Comparison of ENCODE assay signal across 14 mouse cellular contexts in the genomic region with DNA sequence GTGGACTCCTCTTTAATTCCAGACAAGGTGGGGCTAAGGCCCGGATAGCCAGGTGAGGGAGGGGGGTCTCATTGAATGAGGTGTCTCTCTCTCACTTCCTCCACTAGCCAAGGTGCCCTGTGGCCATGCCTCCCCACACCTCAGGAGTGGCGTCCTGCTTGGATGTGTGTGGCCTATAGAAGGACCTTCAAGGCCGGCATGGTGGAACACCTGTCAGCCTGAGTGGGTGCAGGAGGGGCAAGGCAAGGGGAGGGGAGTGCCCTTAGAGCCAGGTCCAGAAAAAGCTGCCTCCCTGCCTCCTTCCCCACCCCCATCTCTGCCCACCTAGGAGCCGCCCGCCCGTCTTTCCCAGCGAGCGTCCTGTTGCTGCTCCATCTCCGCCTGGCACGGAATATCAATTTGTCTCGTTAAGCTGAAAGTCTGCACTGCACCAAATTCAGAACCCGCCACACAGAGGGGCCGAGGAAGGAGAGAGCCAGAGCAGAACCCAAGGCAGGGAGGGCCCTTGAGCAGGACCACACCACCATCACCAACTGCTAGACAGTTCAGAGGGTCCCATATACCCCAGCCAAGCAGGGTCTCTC.
DNase-seq lines count a peak whose midpoint lies in the region; ATAC-seq lines count a peak whose summit lies in the region.
"Had no signal": no experiment of that assay in that cellular context is flagged by ENCODE, and none has a peak within 500 bp of the region (broad histone marks: within the 10 kb centered on the region; RNA-seq: fewer than 3 reads in every experiment).

No protein-coding gene starts in this region.

- H3K36me3 ChIP-seq in kidney, embryonic 15.5 days = no peaks in the 10 kb centered on the region
- H3K36me3 ChIP-seq in forebrain, embryonic 12.5 days (replicated peaks) = no peaks in the 10 kb centered on the region
- no peaks in the 10 kb centered on the region for H3K36me3 ChIP-seq in hindbrain, embryonic 14.5 days (replicated peaks; ENCODE audit: control insufficient read depth, insufficient read depth)
- no peaks in the 10 kb centered on the region for H3K36me3 ChIP-seq in neural tube, embryonic 13.5 days
- H3K36me3 ChIP-seq: embryonic facial prominence, embryonic 12.5 days; limb, embryonic 12.5 days; stomach, embryonic 15.5 days had no signal

- H3K4me3 ChIP-seq in kidney, embryonic 15.5 days (replicated peaks) = no peak overlapping the region
- H3K4me3 ChIP-seq in forebrain, embryonic 12.5 days (replicated peaks) = no peak overlapping the region
- H3K4me3 ChIP-seq in hindbrain, embryonic 14.5 days (replicated peaks; ENCODE audit: low read length) = no peak overlapping the region
- H3K4me3 ChIP-seq in neural tube, embryonic 13.5 days = peak overlapping the region; percentile 68

- ATAC-seq in kidney, embryonic 15.5 days (replicated peaks; ENCODE audit: low FRiP score) = 0 out of 2 replicates have a peak, but pooled peaks have one; percentile 31
- ATAC-seq in forebrain, embryonic 12.5 days (ENCODE audit: low FRiP score) = no peak
- peak; percentile 13; the same call in 1 of the 2 replicates for ATAC-seq in hindbrain, embryonic 14.5 days (ENCODE audit: low FRiP score)
- ATAC-seq in neural tube, embryonic 13.5 days (ENCODE audit: low read depth) = 0 out of 2 replicates have a peak, but pooled peaks have one; percentile 0

- peaks cover 8% of the 10 kb centered on the region for H3K4me1 ChIP-seq in kidney, embryonic 15.5 days
- peaks cover 19% of the 10 kb centered on the region for H3K4me1 ChIP-seq in forebrain, embryonic 12.5 days
- H3K4me1 ChIP-seq in hindbrain, embryonic 14.5 days (replicated peaks; ENCODE audit: control insufficient read depth, insufficient read depth, low read length) = peaks cover 29% of the 10 kb centered on the region
- peaks cover 46% of the 10 kb centered on the region for H3K4me1 ChIP-seq in neural tube, embryonic 13.5 days (replicated peaks)
- H3K4me1 ChIP-seq: stomach, embryonic 15.5 days had no signal

- no peak overlapping the region for H3K4me2 ChIP-seq in kidney, embryonic 15.5 days
- H3K4me2 ChIP-seq in forebrain, embryonic 12.5 days = peak overlapping the region; percentile 85; the same call in 1 of the 2 replicates
- peak overlapping the region; percentile 85 for H3K4me2 ChIP-seq in hindbrain, embryonic 14.5 days (replicated peaks)
- H3K4me2 ChIP-seq in neural tube, embryonic 13.5 days = peak overlapping the region; percentile 84

- DNase-seq in kidney, adult 8-10 months = no peak
- no peak for DNase-seq in hindbrain, embryonic 14.5 days (ENCODE audit: low spot score)
- DNase-seq in heart, adult 9 months (ENCODE audit: low spot score in 2 of 2) = no peak
- DNase-seq in adrenal gland, postnatal 25 days = no peak
- DNase-seq in frontal cortex, postnatal 36 days (ENCODE audit: low spot score in 2 of 2) = no peak
- DNase-seq: kidney, postnatal 14 days; thymus, postnatal 25 days had no signal

- H3K27me3 ChIP-seq in kidney, embryonic 15.5 days = peaks cover 59% of the 10 kb centered on the region
- H3K27me3 ChIP-seq in forebrain, embryonic 12.5 days = peaks cover 49% of the 10 kb centered on the region
- no peaks in the 10 kb centered on the region for H3K27me3 ChIP-seq in hindbrain, embryonic 14.5 days (ENCODE audit: control insufficient read depth, insufficient read depth, low read length)
- peaks cover 15% of the 10 kb centered on the region for H3K27me3 ChIP-seq in neural tube, embryonic 13.5 days

- 58% methylated on average over 13 of the region's 13 CpGs for WGBS in kidney, embryonic 15.5 days
- WGBS in forebrain, embryonic 12.5 days = 47% methylated on average over 13 of the region's 13 CpGs
- WGBS in hindbrain, embryonic 14.5 days = 50% methylated on average over 13 of the region's 13 CpGs
- 53% methylated on average over 13 of the region's 13 CpGs for WGBS in neural tube, embryonic 13.5 days

- H3K9ac ChIP-seq in kidney, embryonic 15.5 days = no peak overlapping the region
- H3K9ac ChIP-seq in forebrain, embryonic 12.5 days = 0 out of 2 replicates have a peak overlapping the region, but pooled peaks have one; percentile 72
- H3K9ac ChIP-seq in hindbrain, embryonic 14.5 days = no peak overlapping the region; the same call in 1 of the 2 replicates
- H3K9ac ChIP-seq in neural tube, embryonic 13.5 days = peak overlapping the region; percentile 90; the same call in 1 of the 2 replicates
- H3K9ac ChIP-seq: stomach, embryonic 15.5 days had no signal

- H3K9me3 ChIP-seq in kidney, embryonic 15.5 days (replicated peaks) = no peaks in the 10 kb centered on the region
- no peaks in the 10 kb centered on the region for H3K9me3 ChIP-seq in forebrain, embryonic 12.5 days
- H3K9me3 ChIP-seq in hindbrain, embryonic 14.5 days (ENCODE audit: control insufficient read depth, low read length) = no peaks in the 10 kb centered on the region
- no peaks in the 10 kb centered on the region for H3K9me3 ChIP-seq in neural tube, embryonic 13.5 days
- H3K9me3 ChIP-seq: embryonic facial prominence, embryonic 12.5 days; limb, embryonic 12.5 days; stomach, embryonic 15.5 days had no signal

- H3K27ac ChIP-seq in kidney, embryonic 15.5 days = no peak overlapping the region
- no peak overlapping the region for H3K27ac ChIP-seq in forebrain, embryonic 12.5 days
- H3K27ac ChIP-seq in hindbrain, embryonic 14.5 days = peak overlapping the region; percentile 88; the same call in 1 of the 2 replicates
- peak overlapping the region; percentile 89; the same call in 1 of the 2 replicates for H3K27ac ChIP-seq in neural tube, embryonic 13.5 days (replicated peaks)
- H3K27ac ChIP-seq: embryonic facial prominence, embryonic 12.5 days; limb, embryonic 12.5 days; macrophage; stomach, embryonic 15.5 days had no signal

Comparison
In these comparisons a context has a peak if more than half of its experiments do, and no peak if none do; other contexts are left out.
1. H3K27ac ChIP-seq: peak in hindbrain, embryonic 14.5 days (single experiment) and neural tube, embryonic 13.5 days (single experiment); none in kidney, embryonic 15.5 days (single experiment) and forebrain, embryonic 12.5 days (single experiment).
2. H3K9ac ChIP-seq: peak in forebrain, embryonic 12.5 days (single experiment) and neural tube, embryonic 13.5 days (single experiment); none in kidney, embryonic 15.5 days (single experiment) and hindbrain, embryonic 14.5 days (single experiment).